Mouse (Mus musculus) midbrain, postnatal 0 days (tissue): ENCODE data around the gene Shld2. TPM values are rescaled to one million over a fixed set of nuclear protein-coding genes. Genes with fewer than 3 reads are reported as not detected.

ENCODE experiments used
- ATAC-seq: fragments of 200-750 bp; cut with Nextera tagmentation; 2 replicates; pipeline ENCODE4 v1.8.0; 2017; ENCODE audit warnings: moderate number of reproducible peaks, mild to moderate bottlenecking, moderate TSS enrichment, moderate library complexity; ENCODE audit not compliant: low FRiP score
- DNase-seq: peaks from one replicate; pipeline ENCODE4 v3.0.0-alpha.2; 2015; ENCODE audit warnings: low spot score
- H3K27ac ChIP-seq: fragments of 300-500 bp; sonication (generic); 2 replicates; pipeline ENCODE4 v1.5.1; 2014; ENCODE audit warnings: low read depth, mild to moderate bottlenecking, low read length, mixed read lengths
- H3K27me3 ChIP-seq: fragments of 300-500 bp; sonication (generic); 2 replicates; pipeline ENCODE4 v1.6.1; 2014; ENCODE audit warnings: low read length, control low read depth, mixed read lengths; ENCODE audit not compliant: insufficient read depth
- H3K36me3 ChIP-seq: fragments of 300-500 bp; sonication (generic); 2 replicates; pipeline ENCODE4 v1.6.1; 2014; ENCODE audit warnings: low read length, control low read depth, mixed read lengths; ENCODE audit not compliant: insufficient read depth
- H3K4me1 ChIP-seq: fragments of 300-500 bp; sonication (generic); 2 replicates; pipeline ENCODE4 v1.6.1; 2014; ENCODE audit warnings: mild to moderate bottlenecking, control low read depth, antibody characterized with exemption, low read length, mixed read lengths; ENCODE audit not compliant: insufficient read depth
- H3K4me2 ChIP-seq: fragments of 300-500 bp; sonication (generic); 2 replicates; pipeline ENCODE4 v1.6.1; 2014; ENCODE audit warnings: low read depth, mild to moderate bottlenecking, low read length, mixed read lengths; ENCODE audit not compliant: poor library complexity, severe bottlenecking
- H3K4me3 ChIP-seq: fragments of 300-500 bp; sonication (generic); 2 replicates; pipeline ENCODE4 v1.5.1; 2014; ENCODE audit warnings: low read depth, mild to moderate bottlenecking, low read length, moderate library complexity
- H3K9ac ChIP-seq: fragments of 300-500 bp; sonication (generic); replicated peaks from 2 replicates; pipeline ENCODE4 v1.6.1; 2014; ENCODE audit warnings: mild to moderate bottlenecking, low read length, moderate library complexity, mixed read lengths; ENCODE audit not compliant: poor library complexity, severe bottlenecking
- H3K9me3 ChIP-seq: fragments of 300-500 bp; sonication (generic); 2 replicates; pipeline ENCODE4 v1.6.1; 2016; ENCODE audit warnings: low read length, control low read depth
- CTCF ChIP-seq: IDR thresholded peaks from 2 replicates; pipeline ENCODE4 v1.5.1; 2016; ENCODE audit warnings: antibody characterized with exemption, mild to moderate bottlenecking
- WGBS: fragments of 180-500 bp; shearing (Covaris S2); extraction: QIAGEN DNeasy Blood & Tissue Kit; methylation state at CpG from one replicate; pipeline ENCODE4 v1.1.7; 2014; 5-methylcytosine and 5-hydroxymethylcytosine counted together
- polyA plus RNA-seq: library from polyadenylated mRNA; unstranded; fragments of >200 nt; fragmentation: Nextera tagmentation; extraction: Ambion mirVana; gene quantifications from 2 replicates; pipeline ENCODE4 v1.2.1, GENCODE M21; 2015
- total RNA-seq: library from RNA; depleted of rRNA; stranded (reverse); fragments of >200 nt; gene quantifications from 2 replicates; pipeline ENCODE4 v1.2.3, GENCODE M21; 2014

Gene Shld2
- total and polyA plus RNA-seq, 2 experiments from 2014 or later = 6.4 to 8.5 TPM

- WGBS = 48% methylated on average over 2 of the region's 2 CpGs
Measured at GRCm38 (mm10) chr14:34208651-34209050, 101.6 kb downstream of the Shld2 start.

GRCm38 (mm10) chr14:34207996-34208395, 102.3 kb downstream of the Shld2 start:
- Histone ChIP-seq H3K27ac (no peak overlapping the region), H3K9ac (no peak overlapping the region), H3K4me2 (no peak overlapping the region), H3K9me3 (no peaks in the 10 kb centered on the region), H3K36me3 (no peaks in the 10 kb centered on the region), H3K27me3 (no peaks in the 10 kb centered on the region), H3K4me1 (no peaks in the 10 kb centered on the region), H3K4me3 (no peak overlapping the region)
- DNase-seq (no peak), ATAC-seq (no peak)
- no peak for TF ChIP-seq CTCF
- 79% methylated on average over 6 of the region's 6 CpGs for WGBS

More at GRCm38 (mm10) chr14:34208651-34209050, 101.6 kb downstream of the Shld2 start:
- no peaks in the 10 kb centered on the region for H3K9me3 ChIP-seq
- ATAC-seq (no peak), DNase-seq (peak; percentile 38)
- no peak overlapping the region for H3K9ac ChIP-seq
- H3K27ac ChIP-seq = no peak overlapping the region
- H3K4me1 ChIP-seq = no peaks in the 10 kb centered on the region
- H3K4me2 ChIP-seq = no peak overlapping the region
- peak; percentile 60 for TF ChIP-seq CTCF
- no peak overlapping the region for H3K4me3 ChIP-seq
- H3K27me3 ChIP-seq = no peaks in the 10 kb centered on the region
- H3K36me3 ChIP-seq = no peaks in the 10 kb centered on the region

- ATAC-seq = peak; percentile 74
- Histone ChIP-seq H3K9me3 (no peaks in the 10 kb centered on the region), H3K9ac (peak within 1 kb of the TSS; percentile 72), H3K27me3 (no peaks in the 10 kb centered on the region), H3K27ac (peak within 1 kb of the TSS; percentile 84), H3K4me2 (peak within 1 kb of the TSS; percentile 66), H3K4me3 (peak within 1 kb of the TSS; percentile 53), H3K4me1 (peaks cover 12% of the 10 kb centered on the region), H3K36me3 (no peaks in the 10 kb centered on the region)
- peak; percentile 69 for DNase-seq
- peak; percentile 11; the same call in 1 of the 2 replicates for TF ChIP-seq CTCF
- 3% methylated on average over 25 of the region's 52 CpGs for WGBS
Measured at GRCm38 (mm10) chr14:34201231-34202035, 108.9 kb downstream of the Shld2 start, which contains the start of gene Gprin2. Gprin2 (minus strand) TSS chr14:34201653.

DNA sequence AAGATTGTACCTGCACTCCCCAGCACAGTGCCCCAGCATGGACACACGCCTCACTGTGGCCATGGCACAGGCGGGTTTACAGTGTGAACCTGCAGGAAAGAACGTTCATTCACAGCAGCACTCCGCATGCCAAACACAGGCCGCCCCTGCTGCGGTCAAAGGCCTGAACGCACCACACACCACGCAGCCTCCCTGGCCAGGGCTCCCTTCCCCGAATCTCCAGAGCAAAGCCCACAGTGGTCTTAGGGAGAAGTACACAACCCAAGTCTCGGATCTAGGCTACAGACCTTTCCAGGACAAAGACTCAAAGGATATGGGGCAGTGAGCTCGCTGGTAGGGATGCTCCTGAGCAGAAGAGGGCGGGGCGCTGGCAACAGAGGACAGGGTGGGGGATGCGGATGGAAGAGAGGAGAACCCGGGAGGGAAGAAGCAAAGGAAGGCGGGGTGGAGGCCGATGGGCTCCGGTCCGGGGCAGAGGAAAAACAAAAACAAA, 109.5 kb downstream of the Shld2 start:
- Histone ChIP-seq H3K4me1 (peaks cover 12% of the 10 kb centered on the region), H3K9ac (peak overlapping the region; percentile 72), H3K9me3 (no peaks in the 10 kb centered on the region), H3K27me3 (no peaks in the 10 kb centered on the region), H3K4me3 (peak overlapping the region; percentile 53), H3K4me2 (peak overlapping the region; percentile 66), H3K27ac (peak overlapping the region; percentile 84), H3K36me3 (no peaks in the 10 kb centered on the region)
- TF ChIP-seq CTCF = peak; percentile 50
- WGBS = 1% methylated on average over 19 of the region's 19 CpGs
- DNase-seq (peak; percentile 66), ATAC-seq (peak; percentile 85)

GRCm38 (mm10) chr14:34196706-34197105, 113.6 kb downstream of the Shld2 start:
- no peak overlapping the region for H3K4me2 ChIP-seq
- no peak overlapping the region for H3K4me3 ChIP-seq
- 47% methylated on average over 4 of the region's 4 CpGs for WGBS
- H3K4me1 ChIP-seq = peaks cover 12% of the 10 kb centered on the region
- no peak for TF ChIP-seq CTCF
- peak; percentile 36 for DNase-seq
- peaks cover 34% of the 10 kb centered on the region for H3K36me3 ChIP-seq
- H3K27ac ChIP-seq = no peak overlapping the region
- H3K9ac ChIP-seq = no peak overlapping the region
- no peaks in the 10 kb centered on the region for H3K9me3 ChIP-seq
- H3K27me3 ChIP-seq = no peaks in the 10 kb centered on the region
- ATAC-seq = no peak

DNA sequence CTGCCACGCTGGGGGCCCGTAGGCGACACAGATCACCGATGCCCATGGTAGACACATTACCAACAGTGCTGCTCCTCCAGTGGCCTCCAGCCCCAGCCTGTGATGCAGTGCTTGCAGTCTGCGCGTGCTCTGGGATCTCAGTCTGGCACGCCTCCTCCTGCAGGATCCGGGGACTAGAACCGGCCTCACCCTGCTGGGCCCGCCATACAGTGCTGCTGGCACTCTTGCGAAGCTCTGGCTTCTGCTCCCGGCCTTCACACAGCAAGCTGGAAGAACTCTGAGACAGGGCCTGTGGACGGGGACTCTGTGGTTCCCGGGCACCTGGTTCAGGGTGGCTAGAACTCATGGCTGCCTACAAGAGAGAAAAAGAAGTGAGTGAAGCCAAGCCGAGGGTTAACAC, 114.8 kb downstream of the Shld2 start:
- Histone ChIP-seq H3K27ac (no peak overlapping the region), H3K9ac (no peak overlapping the region), H3K4me3 (no peak overlapping the region), H3K9me3 (no peaks in the 10 kb centered on the region), H3K4me1 (peaks cover 12% of the 10 kb centered on the region), H3K27me3 (no peaks in the 10 kb centered on the region), H3K36me3 (peaks cover 34% of the 10 kb centered on the region), H3K4me2 (no peak overlapping the region)
- WGBS = 91% methylated on average over 15 of the region's 15 CpGs
- DNase-seq (no peak), ATAC-seq (no peak)
- TF ChIP-seq CTCF = no peak
